Mouse (Mus musculus) forebrain, embryonic 12.5 days (tissue): Measurements from ENCODE around the gene D830030K20Rik. TPM values are rescaled to one million over a fixed set of nuclear protein-coding genes. Genes with fewer than 3 reads are reported as not detected.
A peak's percentile ranks its signal among the peaks of the same experiment; 100 is the strongest.
"Not testable (repeated sequence)": the region's sequence is repeated elsewhere in the genome, so short reads cannot be mapped to it uniquely, and the experiment has no call there.

Source experiments
- ATAC-seq: fragments of 200-750 bp; cut with Nextera tagmentation; 2 replicates; pipeline ENCODE4 v1.8.0; 2017; ENCODE audit warnings: moderate TSS enrichment; ENCODE audit not compliant: low FRiP score
- H3K27ac ChIP-seq: fragments of 300-500 bp; sonication (generic); 2 replicates; pipeline ENCODE4 v1.5.1; 2016; ENCODE audit warnings: mild to moderate bottlenecking
- H3K27me3 ChIP-seq: fragments of 300-500 bp; sonication (generic); 2 replicates; pipeline ENCODE4 v1.6.1; 2016; ENCODE audit warnings: mild to moderate bottlenecking
- H3K36me3 ChIP-seq: fragments of 300-500 bp; sonication (generic); replicated peaks from 2 replicates; pipeline ENCODE4 v1.6.1; 2016; ENCODE audit warnings: mild to moderate bottlenecking
- H3K4me1 ChIP-seq: fragments of 300-500 bp; sonication (generic); 2 replicates; pipeline ENCODE4 v1.6.1; 2016
- H3K4me2 ChIP-seq: fragments of 300-500 bp; sonication (generic); 2 replicates; pipeline ENCODE4 v1.6.1; 2016; ENCODE audit warnings: mild to moderate bottlenecking, moderate library complexity
- H3K4me3 ChIP-seq: fragments of 300-500 bp; sonication (generic); replicated peaks from 2 replicates; pipeline ENCODE4 v1.5.1; 2016; ENCODE audit warnings: mild to moderate bottlenecking
- H3K9ac ChIP-seq: fragments of 300-500 bp; sonication (generic); 2 replicates; pipeline ENCODE4 v1.6.1; 2016; ENCODE audit warnings: mild to moderate bottlenecking
- H3K9me3 ChIP-seq: fragments of 300-500 bp; sonication (generic); 2 replicates; pipeline ENCODE4 v1.6.1; 2016
- WGBS: fragments of 180-500 bp; shearing (Covaris S2); methylation state at CpG from one replicate; pipeline ENCODE4 v1.1.7; 2016; 5-methylcytosine and 5-hydroxymethylcytosine counted together
- polyA plus RNA-seq: library from polyadenylated mRNA; unstranded; fragments of >200 nt; fragmentation: Nextera tagmentation; extraction: Ambion mirVana; gene quantifications from 2 replicates; pipeline ENCODE4 v1.2.1, GENCODE M21; 2016

Gene D830030K20Rik
- 12.3 and 13.7 TPM in 2 replicates for polyA plus RNA-seq

- not testable (repeated sequence) for H3K9me3 ChIP-seq, H3K27me3 ChIP-seq, H3K36me3 ChIP-seq, H3K27ac ChIP-seq, H3K4me1 ChIP-seq
- ATAC-seq: 0 out of 2 replicates have a peak, but pooled peaks have one; percentile 46
- Histone ChIP-seq H3K4me3 (peak within 1 kb of the TSS; percentile 51), H3K4me2 (peak within 1 kb of the TSS; percentile 80), H3K9ac (peak within 1 kb of the TSS; percentile 59; the same call in 1 of the 2 replicates)
- WGBS: under 1% methylated on average over 22 of the region's 62 CpGs
Measured at GRCm38 (mm10) chr14:3208272-3209152, at the start of gene D830030K20Rik. Gene D830030K20Rik (plus strand): TSS chr14:3208488.

GRCm38 (mm10) chr14:3187955-3188354 is 20.3 kb upstream of the D830030K20Rik start, which contains the start of gene Gm5795:
Gene Gm5795 (plus strand): TSS chr14:3188255.
- not testable (repeated sequence) for H3K36me3 ChIP-seq

GRCm38 (mm10) chr14:3209367-3209766 is 1.1 kb downstream of the D830030K20Rik start:
- H3K36me3 ChIP-seq, ATAC-seq, H3K4me3 ChIP-seq, H3K4me2 ChIP-seq, H3K9me3 ChIP-seq, H3K9ac ChIP-seq, H3K27ac ChIP-seq, H3K27me3 ChIP-seq, H3K4me1 ChIP-seq: not testable (repeated sequence)
- WGBS: 12% methylated on average over 11 of the region's 11 CpGs

More at GRCm38 (mm10) chr14:3187955-3188354, 20.3 kb upstream of the D830030K20Rik start, which contains the start of gene Gm5795:
- not testable (repeated sequence) for H3K9ac ChIP-seq, H3K9me3 ChIP-seq, H3K27me3 ChIP-seq, H3K4me2 ChIP-seq, ATAC-seq, H3K27ac ChIP-seq, H3K4me3 ChIP-seq, H3K4me1 ChIP-seq
- no CpG with 5 or more reads among the region's 2 CpGs for WGBS

GRCm38 (mm10) chr14:3262531-3262930 is 54.2 kb downstream of the D830030K20Rik start:
- H3K4me2 ChIP-seq, ATAC-seq, H3K4me1 ChIP-seq, H3K27me3 ChIP-seq, H3K9me3 ChIP-seq, H3K36me3 ChIP-seq, H3K4me3 ChIP-seq, H3K9ac ChIP-seq, H3K27ac ChIP-seq: not testable (repeated sequence)
- WGBS: 86% methylated on average over 2 of the region's 2 CpGs

Other genes with a start within 250 kb of the D830030K20Rik start
- gene Gm2888, start 178.5 kb upstream of the D830030K20Rik start, polyA plus RNA-seq: not detected in 2 replicates
- gene Gm2897, start 159.2 kb upstream of the D830030K20Rik start, polyA plus RNA-seq: 6.1 and 6.3 TPM in 2 replicates
- not detected in 2 replicates for gene Gm10340, start 74.5 kb upstream of the D830030K20Rik start, polyA plus RNA-seq
- gene Gm5795, start 20.2 kb upstream of the D830030K20Rik start, polyA plus RNA-seq: not detected in 2 replicates
- gene Gm2956, start 124.1 kb downstream of the D830030K20Rik start, polyA plus RNA-seq: 0.65 TPM in 1 of 2 replicates, not detected in the other
- gene Gm10413, start 186.6 kb downstream of the D830030K20Rik start, polyA plus RNA-seq: not detected in 2 replicates
- 3.7 and 4.5 TPM in 2 replicates for gene Gm10409, start 204.1 kb downstream of the D830030K20Rik start, polyA plus RNA-seq
- 2.2 TPM in 2 replicates for gene Gm3005, start 219.6 kb downstream of the D830030K20Rik start, polyA plus RNA-seq
- not detected in 2 replicates for gene Gm10408, start 240.9 kb downstream of the D830030K20Rik start, polyA plus RNA-seq